Mouse (Mus musculus) central nervous system, embryonic 11.5 days (tissue): ENCODE measurements around the gene Gm20481. TPM values are rescaled to one million over a fixed set of nuclear protein-coding genes. Genes with fewer than 3 reads are reported as not detected.

Source experiments
- polyA plus RNA-seq: library from polyadenylated mRNA; depleted of rRNA; stranded (reverse); fragments of >200 nt; gene quantifications from 2 replicates; pipeline ENCODE4 v1.2.3, GENCODE M21; 2012; rRNA removed

The Gm20481 gene
- polyA plus RNA-seq: not detected in 2 replicates

DNA sequence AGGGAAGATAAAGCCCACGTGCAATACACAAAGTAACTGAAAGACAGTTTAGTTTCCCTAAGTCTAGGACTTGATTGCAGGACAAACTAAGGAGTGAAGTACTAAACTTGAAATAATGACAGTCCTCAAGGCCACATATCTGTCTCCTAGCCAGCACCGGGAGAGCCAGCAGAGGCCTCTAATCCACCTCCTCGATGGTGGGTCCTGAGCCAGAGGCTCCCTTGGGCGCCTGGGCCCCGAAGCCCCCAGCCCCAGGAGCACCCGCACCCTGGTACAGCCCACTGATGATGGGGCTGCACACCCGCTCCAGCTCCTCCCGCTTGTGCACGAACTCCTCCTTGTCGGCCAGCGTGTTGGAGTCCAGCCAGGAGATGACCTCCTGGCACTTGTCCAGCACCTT, at the start of gene Gm20481:
Gene Gm20481, plus strand, starts transcription at position 91 of the 400 bp plus-strand sequence.

DNA sequence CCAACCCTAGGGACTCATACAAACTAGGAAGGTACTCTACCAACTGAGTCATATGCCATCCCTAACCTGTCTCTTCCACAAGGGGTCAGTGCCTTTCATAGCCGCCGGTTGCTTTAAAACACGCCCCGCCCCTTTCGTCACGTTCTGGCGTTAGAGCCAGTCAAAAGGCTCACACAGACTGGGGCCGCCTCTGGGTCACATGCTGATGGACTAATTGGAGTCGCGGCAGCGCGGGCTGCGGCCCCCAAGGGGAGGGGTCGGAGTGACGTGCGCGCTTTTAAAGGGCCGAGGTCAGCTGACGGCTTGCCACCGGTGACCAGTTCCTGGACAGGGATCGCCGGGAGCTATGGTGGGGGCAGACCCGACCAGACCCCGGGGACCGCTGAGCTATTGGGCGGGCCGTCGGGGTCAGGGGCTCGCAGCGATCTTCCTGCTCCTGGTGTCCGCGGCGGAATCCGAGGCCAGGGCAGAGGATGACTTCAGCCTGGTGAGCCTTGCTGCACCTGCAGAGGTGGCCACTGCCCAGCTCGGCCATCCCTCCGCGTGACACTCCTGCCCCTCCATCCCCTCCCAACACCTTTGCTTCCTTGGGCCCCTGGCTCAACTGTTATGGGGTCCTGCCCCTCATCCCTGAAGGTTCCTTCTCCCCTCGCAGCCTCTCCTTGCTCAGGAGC, 38.5 kb upstream of the Gm20481 start, which contains the start of gene Neu1:
Gene Neu1, plus strand, starts transcription at position 193 of the 674 bp plus-strand sequence.

GRCm38 (mm10) chr17:34959130-34959778, 10.5 kb upstream of the Gm20481 start, which contains the start of gene Hspa1b:
Hspa1b (minus strand) TSS chr17:34959238.

DNA sequence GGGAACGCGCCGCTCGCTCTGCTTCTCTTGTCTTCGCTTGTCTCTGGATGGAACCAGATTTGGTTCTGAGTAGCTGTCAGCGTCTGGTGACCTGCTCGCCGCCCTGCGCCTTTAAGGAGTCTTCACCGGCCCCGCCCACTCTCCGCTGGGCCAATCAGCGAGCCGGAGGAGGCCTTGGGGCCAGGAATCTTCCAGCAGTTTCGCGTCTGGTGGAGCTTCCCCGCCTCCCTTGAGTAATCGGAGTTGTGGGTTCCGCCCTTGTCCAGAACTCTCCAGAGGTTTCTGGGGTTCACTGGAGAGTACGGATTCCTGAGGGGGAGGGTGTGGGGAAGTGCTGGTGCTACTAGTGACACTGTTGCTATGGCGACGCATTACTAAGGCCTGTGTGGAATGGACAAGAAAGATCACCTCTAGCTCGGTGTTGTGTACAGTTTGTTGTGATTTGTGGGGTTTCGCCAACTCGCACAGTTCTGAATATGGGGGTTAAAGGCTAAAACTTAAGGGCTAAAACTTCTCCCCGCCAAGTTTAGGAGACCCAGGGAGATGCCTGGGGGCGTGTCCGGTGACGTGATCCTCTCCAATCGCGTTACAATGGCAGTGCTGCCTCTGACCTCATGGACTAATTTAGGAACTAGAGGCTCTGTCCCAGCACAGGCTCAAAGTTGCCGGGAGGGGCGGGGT, 2.5 kb downstream of the Gm20481 start, which contains the start of the genes Hspa1a and Hspa1l:
Gene Hspa1a, minus strand, starts transcription at position 88 of the 681 bp plus-strand sequence.
Gene Hspa1l, plus strand, starts transcription at position 635 of the 681 bp plus-strand sequence.

DNA sequence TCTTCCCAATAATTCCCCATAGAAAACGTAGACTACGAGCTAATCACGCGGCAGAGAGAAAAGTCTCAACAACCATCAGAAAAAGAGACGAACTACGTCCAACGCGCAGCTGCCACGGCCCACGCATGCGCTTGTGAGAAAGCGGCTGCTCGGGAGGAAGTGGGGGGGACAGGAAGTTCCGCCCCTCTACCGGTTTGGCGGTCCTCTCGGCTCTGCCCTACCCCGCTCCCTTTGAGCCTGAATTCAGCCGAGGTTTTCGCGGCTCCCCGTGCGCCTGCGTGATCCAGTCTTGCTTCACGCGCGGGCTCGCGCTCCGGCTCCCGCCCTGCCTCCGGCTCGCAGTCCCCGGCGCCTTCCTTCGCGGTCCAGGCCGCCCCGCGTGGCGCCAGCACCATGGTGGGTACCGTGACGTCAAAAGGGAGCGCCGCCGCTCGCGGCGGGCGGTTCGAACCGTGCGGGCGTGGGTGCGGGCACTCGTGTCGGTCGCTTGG, 12.0 kb downstream of the Gm20481 start, which contains the start of gene Lsm2:
Gene Lsm2, plus strand, starts transcription at position 173 of the 491 bp plus-strand sequence.

GRCm38 (mm10) chr17:35000717-35001451, 31.2 kb downstream of the Gm20481 start, which contains the start of gene Vars:
Vars (plus strand) TSS chr17:35000987.

GRCm38 (mm10) chr17:35016376-35016775, 46.7 kb downstream of the Gm20481 start, which contains the start of gene Vwa7:
Vwa7 (plus strand) TSS chr17:35016579.

Other genes with a start within 250 kb of the Gm20481 start
- 0.05 and 0.07 TPM in 2 replicates for gene C4b, start 226.0 kb upstream of the Gm20481 start, polyA plus RNA-seq
- 0.04 TPM in 2 replicates for gene Cyp21a1, start 165.4 kb upstream of the Gm20481 start, polyA plus RNA-seq
- 46.3 and 66.7 TPM in 2 replicates for gene Stk19, start 133.0 kb upstream of the Gm20481 start, polyA plus RNA-seq
- gene Dxo, start 132.9 kb upstream of the Gm20481 start, polyA plus RNA-seq: 70.9 and 71.2 TPM in 2 replicates
- 65.5 and 77.4 TPM in 2 replicates for gene Skiv2l, start 119.7 kb upstream of the Gm20481 start, polyA plus RNA-seq
- gene Nelfe, start 119.5 kb upstream of the Gm20481 start, polyA plus RNA-seq: 94.0 and 142 TPM in 2 replicates
- gene Cfb, start 107.4 kb upstream of the Gm20481 start, polyA plus RNA-seq: 1.9 and 6.9 TPM in 2 replicates
- gene Zbtb12, start 90.4 kb upstream of the Gm20481 start, polyA plus RNA-seq: 73.5 and 98.0 TPM in 2 replicates
- not detected in 2 replicates for gene Gm20547, start 87.9 kb upstream of the Gm20481 start, polyA plus RNA-seq
- 1.6 and 2.2 TPM in 2 replicates for gene C2, start 71.6 kb upstream of the Gm20481 start, polyA plus RNA-seq
- gene Ehmt2, start 71.4 kb upstream of the Gm20481 start, polyA plus RNA-seq: 218 and 222 TPM in 2 replicates
- 0.08 and 0.11 TPM in 2 replicates for gene Slc44a4, start 55.4 kb upstream of the Gm20481 start, polyA plus RNA-seq
- 14.5 and 15.9 TPM in 2 replicates for gene Neu1, start 38.7 kb upstream of the Gm20481 start, polyA plus RNA-seq
- gene Hspa1b, start 10.7 kb upstream of the Gm20481 start, polyA plus RNA-seq: 3.0 and 3.4 TPM in 2 replicates
- gene Hspa1a, start 2.2 kb downstream of the Gm20481 start, polyA plus RNA-seq: 1.4 and 2.2 TPM in 2 replicates
- gene Hspa1l, start 2.8 kb downstream of the Gm20481 start, polyA plus RNA-seq: 0.22 and 0.31 TPM in 2 replicates
- 98.3 and 206 TPM in 2 replicates for gene Lsm2, start 11.9 kb downstream of the Gm20481 start, polyA plus RNA-seq
- gene Vars, start 31.1 kb downstream of the Gm20481 start, polyA plus RNA-seq: 127 and 135 TPM in 2 replicates
- gene Vwa7, start 46.7 kb downstream of the Gm20481 start, polyA plus RNA-seq: 0.60 and 0.76 TPM in 2 replicates
- 6.4 and 8.8 TPM in 2 replicates for gene Sapcd1, start 58.1 kb downstream of the Gm20481 start, polyA plus RNA-seq
- gene Msh5, start 76.8 kb downstream of the Gm20481 start, polyA plus RNA-seq: 6.7 and 11.0 TPM in 2 replicates
- 122 and 142 TPM in 2 replicates for gene Clic1, start 80.1 kb downstream of the Gm20481 start, polyA plus RNA-seq
- gene Ddah2, start 89.1 kb downstream of the Gm20481 start, polyA plus RNA-seq: 392 and 957 TPM in 2 replicates
- 0.19 and 0.28 TPM in 2 replicates for gene Ly6g6c, start 95.5 kb downstream of the Gm20481 start, polyA plus RNA-seq
- 0.67 and 0.88 TPM in 2 replicates for gene Mpig6b, start 96.3 kb downstream of the Gm20481 start, polyA plus RNA-seq
- 0.18 and 0.29 TPM in 2 replicates for gene Ly6g6e, start 107.0 kb downstream of the Gm20481 start, polyA plus RNA-seq
- 2.5 and 3.0 TPM in 2 replicates for gene Ly6g6d, start 108.2 kb downstream of the Gm20481 start, polyA plus RNA-seq
- gene Ly6g6f, start 115.7 kb downstream of the Gm20481 start, polyA plus RNA-seq: 0.83 and 1.1 TPM in 2 replicates
- 39.3 and 52.2 TPM in 2 replicates for gene Abhd16a, start 119.4 kb downstream of the Gm20481 start, polyA plus RNA-seq
- not detected in 2 replicates for gene Ly6g5c, start 138.4 kb downstream of the Gm20481 start, polyA plus RNA-seq
- gene Ly6g5b, start 145.5 kb downstream of the Gm20481 start, polyA plus RNA-seq: 1.1 and 2.1 TPM in 2 replicates
- 19.6 and 31.0 TPM in 2 replicates for gene Gpank1, start 151.5 kb downstream of the Gm20481 start, polyA plus RNA-seq
- gene Csnk2b, start 152.1 kb downstream of the Gm20481 start, polyA plus RNA-seq: 156 and 178 TPM in 2 replicates
- 5.3 and 13.0 TPM in 2 replicates for gene D17H6S53E, start 156.5 kb downstream of the Gm20481 start, polyA plus RNA-seq
- gene Apom, start 162.1 kb downstream of the Gm20481 start, polyA plus RNA-seq: 10.2 and 22.4 TPM in 2 replicates
- 201 and 247 TPM in 2 replicates for gene Bag6, start 165.3 kb downstream of the Gm20481 start, polyA plus RNA-seq
- gene Prrc2a, start 195.0 kb downstream of the Gm20481 start, polyA plus RNA-seq: 320 and 416 TPM in 2 replicates
- 3.3 and 4.8 TPM in 2 replicates for gene Aif1, start 206.2 kb downstream of the Gm20481 start, polyA plus RNA-seq
- 7.8 and 12.4 TPM in 2 replicates for gene Lst1, start 218.5 kb downstream of the Gm20481 start, polyA plus RNA-seq
- gene Ltb, start 224.5 kb downstream of the Gm20481 start, polyA plus RNA-seq: 0.25 and 0.34 TPM in 2 replicates
- 0.07 and 0.09 TPM in 2 replicates for gene Tnf, start 232.1 kb downstream of the Gm20481 start, polyA plus RNA-seq
- gene Lta, start 235.4 kb downstream of the Gm20481 start, polyA plus RNA-seq: 0.04 and 0.07 TPM in 2 replicates